Mouse (Mus musculus): ENCODE measurements at regions not wholly inside any gene's neighbourhood (a gene's known extent, or its start where the extent isn't known, plus 50 kb on each side); places are given as distances from the start of the nearest gene placed in this dataset.

DNA sequence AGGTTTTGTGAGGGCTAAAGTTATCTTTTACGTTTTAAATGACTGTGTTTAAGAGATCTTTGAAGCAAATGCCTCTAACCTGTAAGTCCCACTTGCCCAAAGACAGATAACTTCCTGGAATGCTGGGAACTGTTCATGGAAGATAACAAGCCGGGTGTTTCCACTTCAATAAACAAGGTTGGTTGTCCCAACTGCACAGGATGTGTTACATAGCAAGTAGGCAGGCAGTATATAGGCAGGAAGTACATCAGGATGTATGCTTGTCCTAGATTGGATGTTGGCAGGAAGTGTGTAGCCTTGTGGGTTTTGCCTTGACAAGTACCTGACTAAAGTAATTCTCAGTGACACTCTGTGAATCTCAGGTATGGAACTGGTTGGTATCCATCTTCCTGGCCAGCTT is 90.7 kb upstream of the Fggy start:
- TF ChIP-seq CTCF (conservative IDR thresholded peaks at IDR 0.05 in 1 of 2, IDR thresholded peaks at IDR 0.05 in 1 of 2; ENCODE audit: low read depth in 2 of 2, low read length in 2 of 2) (no peak), SMC3 (IDR thresholded peaks at IDR 0.05; ENCODE audit: low read depth, low read length) (no peak), POLR2A (IDR thresholded peaks at IDR 0.05; ENCODE audit: low read depth, low read length) (no peak), NRF1 (IDR thresholded peaks at IDR 0.05; ENCODE audit: low read depth, low read length) (no peak), MAX (IDR thresholded peaks at IDR 0.05; ENCODE audit: low read length) (no peak)
